ENCODE assay signal across 26 mouse cellular contexts in the genomic region with DNA sequence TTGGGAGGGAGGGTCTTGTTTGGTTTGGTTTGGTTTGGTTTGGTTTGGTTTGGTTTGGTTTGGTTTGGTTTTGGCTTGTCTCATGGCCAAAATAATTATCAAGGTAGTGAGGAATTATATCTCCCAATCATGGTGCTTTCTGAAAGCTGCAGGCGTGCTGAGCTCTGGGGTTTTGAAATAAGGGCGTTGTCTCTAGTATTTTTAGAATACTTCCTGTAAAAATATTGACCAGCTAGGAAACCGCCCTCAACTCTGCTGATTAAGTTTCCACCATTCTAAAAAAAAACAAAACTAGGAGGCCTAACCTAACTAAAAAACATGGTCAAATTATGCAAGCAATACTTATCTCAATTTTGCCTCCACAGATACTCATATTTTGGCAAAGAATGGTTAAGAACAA. TPM values are rescaled to one million over a fixed set of nuclear protein-coding genes. Genes with fewer than 3 reads are reported as not detected.
DNase-seq lines count a peak whose midpoint lies in the region; ATAC-seq lines count a peak whose summit lies in the region.
"Had no signal": no experiment of that assay in that cellular context is flagged by ENCODE, and none has a peak within 500 bp of the region (broad histone marks: within the 10 kb centered on the region; RNA-seq: fewer than 3 reads in every experiment).

No protein-coding gene starts in this region.

- no peaks in the 10 kb centered on the region for H3K36me3 ChIP-seq in limb, embryonic 10.5 days
- no peaks in the 10 kb centered on the region for H3K36me3 ChIP-seq in forebrain, embryonic 10.5 days (replicated peaks)
- H3K36me3 ChIP-seq: embryonic facial prominence, embryonic 10.5 days; G1E; hindbrain, embryonic 10.5 days; midbrain, embryonic 15.5 days; stomach, embryonic 15.5 days had no signal

- no peak overlapping the region for H3K27ac ChIP-seq in limb, embryonic 10.5 days
- no peak overlapping the region for H3K27ac ChIP-seq in forebrain, embryonic 10.5 days
- H3K27ac ChIP-seq: embryonic facial prominence, embryonic 10.5 days; hindbrain, embryonic 10.5 days; hindbrain, postnatal 0 days; kidney, postnatal 0 days; layer of hippocampus, adult 2 months; midbrain, embryonic 15.5 days; stomach, embryonic 15.5 days had no signal

- no peaks in the 10 kb centered on the region for H3K9me3 ChIP-seq in limb, embryonic 10.5 days (replicated peaks)
- no peaks in the 10 kb centered on the region for H3K9me3 ChIP-seq in forebrain, embryonic 10.5 days
- H3K9me3 ChIP-seq: embryonic facial prominence, embryonic 10.5 days; G1E; hindbrain, embryonic 10.5 days; megakaryocyte, embryonic 14.5 days; midbrain, embryonic 15.5 days; stomach, embryonic 15.5 days had no signal

- DNase-seq in lung, postnatal 25 days (ENCODE audit: low spot score), result peak; percentile 28
- no peak for DNase-seq in lung, postnatal 14 days
- no peak for DNase-seq in limb, embryonic 10.5 days (ENCODE audit: low spot score)
- DNase-seq in forebrain, embryonic 10.5 days (ENCODE audit: extremely low spot score, low spot score), result no peak
- DNase-seq in right cerebral cortex, postnatal 4 days, result no peak
- DNase-seq: adrenal gland, postnatal 36 days; cerebellum, adult 2 months; cerebellum, postnatal 36 days; gastrocnemius, postnatal 36 days; kidney, adult 18-20 months; left cerebral cortex, postnatal 4 days; lung, embryonic 14.5 days; right cerebral cortex, postnatal 14 days; thymus, adult 18-20 months had no signal

- no peaks in the 10 kb centered on the region for H3K27me3 ChIP-seq in limb, embryonic 10.5 days (ENCODE audit: low read depth, poor library complexity, severe bottlenecking)
- H3K27me3 ChIP-seq in forebrain, embryonic 10.5 days (ENCODE audit: poor library complexity, severe bottlenecking), result no peaks in the 10 kb centered on the region
- H3K27me3 ChIP-seq: megakaryocyte, embryonic 14.5 days; midbrain, embryonic 15.5 days; stomach, embryonic 15.5 days had no signal

- ATAC-seq in activated CD4-positive, CD25-positive, alpha-beta regulatory T cell, adult 4 months, result peak; percentile 44
- peak; percentile 35 for ATAC-seq in inflammation-experienced regulatory T-cells, adult 6 months
- ATAC-seq: forebrain, embryonic 14.5 days; hindbrain, postnatal 0 days; midbrain, embryonic 15.5 days had no signal

- H3K4me3 ChIP-seq in limb, embryonic 10.5 days, result no peak overlapping the region
- no peak overlapping the region for H3K4me3 ChIP-seq in forebrain, embryonic 10.5 days
- H3K4me3 ChIP-seq: embryonic facial prominence, embryonic 10.5 days; hindbrain, embryonic 10.5 days; layer of hippocampus, adult 2 months; megakaryocyte, embryonic 14.5 days; midbrain, embryonic 15.5 days; stomach, embryonic 15.5 days had no signal

- WGBS in limb, embryonic 10.5 days, result 89% methylated on average over 3 of the region's 3 CpGs
- WGBS in forebrain, embryonic 10.5 days, result 88% methylated on average over 3 of the region's 3 CpGs

- H3K4me1 ChIP-seq in limb, embryonic 10.5 days, result no peaks in the 10 kb centered on the region
- no peaks in the 10 kb centered on the region for H3K4me1 ChIP-seq in forebrain, embryonic 10.5 days
- H3K4me1 ChIP-seq: embryonic facial prominence, embryonic 10.5 days; hindbrain, embryonic 10.5 days; midbrain, embryonic 15.5 days; stomach, embryonic 15.5 days had no signal

RNA-seq across cellular contexts. Expression of a gene that starts 6.4 kb away (rescaled TPM):
- polyA plus RNA-seq in activated CD4-positive, CD25-positive, alpha-beta regulatory T cell, adult 4 months (2017; shearing (Covaris generic)), result 10 to 100 TPM; 10.2 to 13.8 TPM
- polyA plus RNA-seq in inflammation-experienced regulatory T-cells, adult 6 months (2017; shearing (Covaris generic)), result 10 to 100 TPM in 2 of 3 experiments, 1 to 10 TPM in 1; 2.7 to 21.0 (median 16.6) TPM
- 0.46 and 0.51 TPM in 2 replicates for polyA plus RNA-seq in limb, embryonic 10.5 days (2016; fragmentation: Nextera tagmentation; extraction: Ambion mirVana)
- polyA plus RNA-seq in forebrain, embryonic 10.5 days (2016; fragmentation: Nextera tagmentation; extraction: Ambion mirVana), result 0.49 and 0.56 TPM in 2 replicates
- polyA plus RNA-seq: G1E had no signal
